Mouse (Mus musculus): Measurements from ENCODE around the gene Olfr651.
"Not testable (repeated sequence)": the region's sequence is repeated elsewhere in the genome, so short reads cannot be mapped to it uniquely, and the experiment has no call there.

Gene Olfr651

GRCm38 (mm10) chr7:104549833-104550232 lies at the start of gene Olfr651:
Gene Olfr651 (plus strand): TSS chr7:104550133.
- no peak for DNase-seq (ENCODE audit: extremely low read depth, low read depth, low spot score)

- not testable (repeated sequence) for DNase-seq (ENCODE audit: extremely low read depth, low read depth, low spot score)
These were observed 48.7 kb upstream of the Olfr651 start for GRCm38 (mm10) chr7:104501186-104501585.

GRCm38 (mm10) chr7:104501589-104502371 lies 48.2 kb upstream of the Olfr651 start:
- no peak for DNase-seq (ENCODE audit: extremely low read depth, low read depth, low spot score)

- DNase-seq (ENCODE audit: extremely low read depth, low read depth, low spot score): not testable (repeated sequence)
These were observed 42.4 kb upstream of the Olfr651 start, which contains the start of gene Trim30d for GRCm38 (mm10) chr7:104507421-104508065. Gene Trim30d (minus strand): TSS chr7:104507849.

GRCm38 (mm10) chr7:104552700-104553099 lies 2.8 kb downstream of the Olfr651 start:
- DNase-seq (ENCODE audit: extremely low read depth, low read depth, low spot score): no peak

- DNase-seq (ENCODE audit: extremely low read depth, low read depth, low spot score): no peak
These were observed 10.7 kb downstream of the Olfr651 start, which contains the start of gene Olfr652 for GRCm38 (mm10) chr7:104560601-104561000. Gene Olfr652 (plus strand): TSS chr7:104560901.

GRCm38 (mm10) chr7:104577014-104577413 lies 27.1 kb downstream of the Olfr651 start, which contains the start of gene Olfr653:
Gene Olfr653 (plus strand): TSS chr7:104577314.
- no peak for DNase-seq (ENCODE audit: extremely low read depth, low read depth, low spot score)

- DNase-seq (ENCODE audit: extremely low read depth, low read depth, low spot score): no peak
These were observed 30.9 kb downstream of the Olfr651 start for GRCm38 (mm10) chr7:104580846-104581245.

GRCm38 (mm10) chr7:104581429-104581828 lies 31.5 kb downstream of the Olfr651 start:
- no peak for DNase-seq (ENCODE audit: extremely low read depth, low read depth, low spot score)

- no peak for DNase-seq (ENCODE audit: extremely low read depth, low read depth, low spot score)
These were observed 36.8 kb downstream of the Olfr651 start, which contains the start of gene Olfr654 for GRCm38 (mm10) chr7:104586725-104587124. Gene Olfr654 (plus strand): TSS chr7:104587025.

- DNase-seq (ENCODE audit: extremely low read depth, low read depth, low spot score): no peak
These were observed 38.3 kb downstream of the Olfr651 start for GRCm38 (mm10) chr7:104588274-104588673.

- DNase-seq (ENCODE audit: extremely low read depth, low read depth, low spot score): no peak
These were observed 51.7 kb downstream of the Olfr651 start, which contains the start of gene Olfr655 for GRCm38 (mm10) chr7:104601679-104602078. Gene Olfr655 (minus strand): TSS chr7:104601779.

- DNase-seq (ENCODE audit: extremely low read depth, low read depth, low spot score): no peak
These were observed 53.2 kb downstream of the Olfr651 start for GRCm38 (mm10) chr7:104603173-104603572.
